ENCODE assay signal across 17 mouse cellular contexts in the genomic region with DNA sequence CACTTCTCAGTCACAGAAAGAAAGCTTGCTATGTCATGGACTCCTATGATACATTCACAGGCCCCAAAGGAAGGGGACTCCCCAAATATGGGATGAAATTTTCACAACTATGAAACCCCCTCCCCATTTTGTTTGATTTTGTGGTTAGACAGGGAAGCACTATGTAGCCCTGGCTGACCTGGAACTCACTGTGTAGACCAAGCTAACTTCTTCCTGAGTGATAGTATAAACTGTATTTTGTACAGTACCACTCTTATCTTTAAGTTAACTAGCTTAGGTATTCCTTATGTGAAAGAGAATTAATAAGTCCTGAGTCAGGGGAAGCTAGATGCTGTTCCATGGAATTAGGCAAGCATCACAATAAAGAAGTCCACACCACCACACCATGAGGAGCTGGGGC.
"Had no signal": no experiment of that assay in that cellular context is flagged by ENCODE, and none has a peak within 500 bp of the region (broad histone marks: within the 10 kb centered on the region; RNA-seq: fewer than 3 reads in every experiment).

No protein-coding gene starts in this region.

- H3K27ac ChIP-seq: neural tube, embryonic 12.5 days; neural tube, embryonic 13.5 days; neural tube, embryonic 15.5 days; stomach, embryonic 15.5 days; stomach, postnatal 0 days had no signal

- H3K27me3 ChIP-seq: neural tube, embryonic 12.5 days; neural tube, embryonic 13.5 days; neural tube, embryonic 15.5 days; stomach, embryonic 15.5 days had no signal

- H3K36me3 ChIP-seq: neural tube, embryonic 12.5 days; neural tube, embryonic 13.5 days; neural tube, embryonic 15.5 days; stomach, embryonic 15.5 days had no signal

- DNase-seq: retina, postnatal 1 day; right cerebral cortex, adult 18-20 months; right cerebral cortex, postnatal 14 days; right cerebral cortex, postnatal 25 days; right cerebral cortex, postnatal 4 days; spleen, adult 18-20 months; thymus, adult 18-20 months; thymus, adult 2 months; thymus, postnatal 14 days; thymus, postnatal 25 days; thymus, postnatal 36 days; thymus, postnatal 4 days had no signal

- H3K4me2 ChIP-seq: neural tube, embryonic 12.5 days; neural tube, embryonic 13.5 days; neural tube, embryonic 15.5 days; stomach, embryonic 15.5 days had no signal

- H3K4me3 ChIP-seq: neural tube, embryonic 12.5 days; neural tube, embryonic 13.5 days; neural tube, embryonic 15.5 days; stomach, embryonic 15.5 days had no signal

- H3K4me1 ChIP-seq: neural tube, embryonic 12.5 days; neural tube, embryonic 13.5 days; neural tube, embryonic 15.5 days; stomach, embryonic 15.5 days had no signal

- H3K9me3 ChIP-seq: neural tube, embryonic 12.5 days; neural tube, embryonic 13.5 days; neural tube, embryonic 15.5 days; stomach, embryonic 15.5 days had no signal

- H3K9ac ChIP-seq: neural tube, embryonic 12.5 days; neural tube, embryonic 13.5 days; neural tube, embryonic 15.5 days; stomach, embryonic 15.5 days had no signal
